Mouse (Mus musculus): ENCODE measurements at regions not wholly inside any gene's neighbourhood (a gene's known extent, or its start where the extent isn't known, plus 50 kb on each side); places are given as distances from the start of the nearest gene placed in this dataset.
A peak's percentile ranks its signal among the peaks of the same experiment; 100 is the strongest.
"Not testable (repeated sequence)": the region's sequence is repeated elsewhere in the genome, so short reads cannot be mapped to it uniquely, and the experiment has no call there.

DNA sequence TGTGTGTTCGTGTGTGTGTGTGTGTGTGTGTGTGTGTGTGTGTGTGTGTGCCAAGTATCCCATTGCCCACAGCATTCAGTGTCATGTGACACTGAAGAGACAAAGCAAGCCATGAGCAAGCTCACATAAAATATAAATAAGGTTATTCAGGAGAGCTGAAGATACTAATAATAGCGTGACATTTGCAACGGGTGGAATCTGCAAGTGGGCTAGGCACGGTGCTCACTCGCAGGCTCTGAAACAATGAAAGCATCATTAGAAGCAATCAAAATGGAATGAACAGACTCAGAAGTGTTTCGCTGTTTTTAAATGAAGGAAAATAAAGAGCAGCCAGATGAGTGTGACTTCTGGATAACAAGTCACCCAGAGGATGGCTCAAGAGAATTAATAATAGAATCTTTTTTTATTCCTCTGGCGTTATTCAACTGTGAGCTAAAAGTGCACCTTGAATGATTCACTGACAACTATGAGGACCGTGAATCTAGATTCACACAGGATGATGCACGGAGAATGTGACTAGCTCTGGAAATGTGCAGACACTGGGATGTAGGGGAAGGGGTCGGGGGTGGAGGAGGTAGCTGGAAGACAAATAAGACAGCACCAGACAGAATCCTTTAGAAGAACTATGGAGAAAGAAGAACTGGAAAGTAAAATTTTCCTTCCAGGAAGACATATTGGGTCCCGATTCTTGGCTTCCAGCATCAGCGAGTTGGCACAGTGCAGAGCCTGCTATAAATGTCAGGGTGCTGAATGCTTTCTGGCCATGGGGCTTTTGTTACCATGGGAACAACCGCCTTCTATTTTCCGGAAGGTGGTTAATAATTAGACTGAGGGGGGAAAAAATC lies 55.3 kb downstream of the Actbl2 start:
- ATAC-seq (replicated peaks in 1 of 2; ENCODE audit: insufficient read depth in 1 of 2, low FRiP score in 2 of 2, low TSS enrichment in 1 of 2, low read depth in 1 of 2, poor library complexity in 2 of 2, severe bottlenecking in 2 of 2), result no peak

- ATAC-seq (replicated peaks in 1 of 2; ENCODE audit: insufficient read depth in 1 of 2, low FRiP score in 2 of 2, low TSS enrichment in 1 of 2, low read depth in 1 of 2, poor library complexity in 2 of 2, severe bottlenecking in 2 of 2), result no peak
Observed at GRCm38 (mm10) chr13:111310693-111311045, 55.9 kb downstream of the Actbl2 start.

GRCm38 (mm10) chr13:111313506-111313905 lies 58.7 kb downstream of the Actbl2 start:
- ATAC-seq (replicated peaks in 1 of 2; ENCODE audit: insufficient read depth in 1 of 2, low FRiP score in 2 of 2, low TSS enrichment in 1 of 2, low read depth in 1 of 2, poor library complexity in 2 of 2, severe bottlenecking in 2 of 2), result not testable (repeated sequence)

DNA sequence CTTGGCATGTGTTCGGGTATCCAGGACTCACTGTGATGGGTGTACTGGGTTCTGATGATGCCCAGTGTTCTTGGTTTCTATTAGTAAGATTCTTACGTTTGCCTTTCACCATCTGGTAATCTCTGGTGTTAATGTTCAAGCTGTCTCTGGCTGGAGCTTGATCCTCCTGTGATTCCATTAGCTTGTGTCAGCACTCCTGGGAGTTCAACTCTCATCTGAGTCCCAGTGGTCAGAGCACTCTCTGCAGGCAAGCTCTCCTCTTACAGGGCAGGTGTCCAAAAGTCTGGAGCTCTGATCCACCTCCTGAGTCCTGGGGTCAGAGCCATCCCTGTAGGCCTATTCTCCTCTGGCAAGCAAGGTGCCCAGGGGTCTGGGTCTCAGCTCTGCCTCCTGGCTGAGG lies 63.1 kb downstream of the Actbl2 start:
- ATAC-seq (replicated peaks in 1 of 2; ENCODE audit: insufficient read depth in 1 of 2, low FRiP score in 2 of 2, low TSS enrichment in 1 of 2, low read depth in 1 of 2, poor library complexity in 2 of 2, severe bottlenecking in 2 of 2), result not testable (repeated sequence)

- no peak for ATAC-seq (replicated peaks in 1 of 2; ENCODE audit: insufficient read depth in 1 of 2, low FRiP score in 2 of 2, low TSS enrichment in 1 of 2, low read depth in 1 of 2, poor library complexity in 2 of 2, severe bottlenecking in 2 of 2)
Observed at GRCm38 (mm10) chr13:111323206-111323605, 68.4 kb downstream of the Actbl2 start.

DNA sequence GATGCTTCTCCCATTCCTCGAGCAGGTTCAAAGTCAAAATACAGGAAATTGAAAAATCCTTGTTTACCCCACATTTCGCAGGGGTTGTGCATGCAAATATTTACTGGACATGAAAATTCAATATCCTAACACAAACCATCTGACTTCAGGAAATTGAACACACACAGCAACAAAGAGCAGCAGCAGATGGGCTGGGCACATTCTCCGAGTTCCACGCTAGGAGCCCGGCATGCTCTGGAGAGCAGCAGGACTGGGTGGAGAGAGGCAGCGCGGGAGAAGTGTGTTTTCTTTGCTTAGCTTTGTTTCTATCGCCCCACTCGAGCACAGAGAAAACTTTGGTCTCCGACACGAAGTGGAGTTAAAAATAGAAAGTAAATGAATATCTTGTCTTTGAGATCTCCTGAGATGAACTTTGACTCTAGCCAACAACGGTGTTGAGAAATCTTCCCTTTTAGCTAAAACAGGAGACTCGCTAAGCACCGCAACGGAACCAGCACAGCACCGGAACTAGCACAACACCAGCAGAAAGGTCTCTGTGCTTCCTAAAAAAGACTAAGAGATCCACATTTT lies 71.4 kb downstream of the Actbl2 start:
- ATAC-seq (replicated peaks in 1 of 2; ENCODE audit: insufficient read depth in 1 of 2, low FRiP score in 2 of 2, low TSS enrichment in 1 of 2, low read depth in 1 of 2, poor library complexity in 2 of 2, severe bottlenecking in 2 of 2), result no peak

DNA sequence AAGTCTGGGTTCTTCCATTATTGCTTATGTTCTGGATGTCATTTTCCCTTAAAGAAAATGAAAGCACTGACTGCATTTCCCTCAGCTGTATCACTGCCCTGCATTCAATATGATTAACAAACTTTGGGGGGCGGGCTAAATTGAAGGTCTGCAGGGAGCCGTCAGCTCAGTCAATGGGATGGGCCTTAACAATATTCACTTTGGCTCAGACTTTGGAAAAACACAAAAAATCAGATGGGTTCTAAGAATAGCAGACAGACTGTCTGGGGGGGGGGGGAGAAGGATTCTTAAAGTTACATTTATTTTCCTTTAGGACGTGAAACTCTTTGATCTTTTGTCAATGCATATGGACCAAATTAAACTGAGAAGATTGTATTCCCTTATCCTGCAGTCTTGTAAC lies 78.2 kb downstream of the Actbl2 start:
- ATAC-seq (replicated peaks in 1 of 2; ENCODE audit: insufficient read depth in 1 of 2, low FRiP score in 2 of 2, low TSS enrichment in 1 of 2, low read depth in 1 of 2, poor library complexity in 2 of 2, severe bottlenecking in 2 of 2), result no peak

- ATAC-seq (replicated peaks in 1 of 2; ENCODE audit: insufficient read depth in 1 of 2, low FRiP score in 2 of 2, low TSS enrichment in 1 of 2, low read depth in 1 of 2, poor library complexity in 2 of 2, severe bottlenecking in 2 of 2), result no peak
Observed at GRCm38 (mm10) chr13:111333851-111334250, 79.0 kb downstream of the Actbl2 start.

- no peak for ATAC-seq (replicated peaks in 1 of 2; ENCODE audit: insufficient read depth in 1 of 2, low FRiP score in 2 of 2, low TSS enrichment in 1 of 2, low read depth in 1 of 2, poor library complexity in 2 of 2, severe bottlenecking in 2 of 2)
Observed at GRCm38 (mm10) chr13:111334258-111335052, 79.6 kb downstream of the Actbl2 start.

GRCm38 (mm10) chr13:111344981-111345380 lies 90.2 kb downstream of the Actbl2 start:
- no peak for ATAC-seq (replicated peaks in 1 of 2; ENCODE audit: insufficient read depth in 1 of 2, low FRiP score in 2 of 2, low TSS enrichment in 1 of 2, low read depth in 1 of 2, poor library complexity in 2 of 2, severe bottlenecking in 2 of 2)

- ATAC-seq (replicated peaks in 1 of 2; ENCODE audit: insufficient read depth in 1 of 2, low FRiP score in 2 of 2, low TSS enrichment in 1 of 2, low read depth in 1 of 2, poor library complexity in 2 of 2, severe bottlenecking in 2 of 2), result peak; percentile 89 to 93
Observed at GRCm38 (mm10) chr13:111345486-111346440, 91.0 kb downstream of the Actbl2 start.

GRCm38 (mm10) chr13:111356520-111357456 lies 102.0 kb downstream of the Actbl2 start:
- ATAC-seq (replicated peaks in 1 of 2; ENCODE audit: insufficient read depth in 1 of 2, low FRiP score in 2 of 2, low TSS enrichment in 1 of 2, low read depth in 1 of 2, poor library complexity in 2 of 2, severe bottlenecking in 2 of 2), result no peak

GRCm38 (mm10) chr13:111361456-111361855 lies 106.6 kb downstream of the Actbl2 start:
- no peak for ATAC-seq (replicated peaks in 1 of 2; ENCODE audit: insufficient read depth in 1 of 2, low FRiP score in 2 of 2, low TSS enrichment in 1 of 2, low read depth in 1 of 2, poor library complexity in 2 of 2, severe bottlenecking in 2 of 2)

DNA sequence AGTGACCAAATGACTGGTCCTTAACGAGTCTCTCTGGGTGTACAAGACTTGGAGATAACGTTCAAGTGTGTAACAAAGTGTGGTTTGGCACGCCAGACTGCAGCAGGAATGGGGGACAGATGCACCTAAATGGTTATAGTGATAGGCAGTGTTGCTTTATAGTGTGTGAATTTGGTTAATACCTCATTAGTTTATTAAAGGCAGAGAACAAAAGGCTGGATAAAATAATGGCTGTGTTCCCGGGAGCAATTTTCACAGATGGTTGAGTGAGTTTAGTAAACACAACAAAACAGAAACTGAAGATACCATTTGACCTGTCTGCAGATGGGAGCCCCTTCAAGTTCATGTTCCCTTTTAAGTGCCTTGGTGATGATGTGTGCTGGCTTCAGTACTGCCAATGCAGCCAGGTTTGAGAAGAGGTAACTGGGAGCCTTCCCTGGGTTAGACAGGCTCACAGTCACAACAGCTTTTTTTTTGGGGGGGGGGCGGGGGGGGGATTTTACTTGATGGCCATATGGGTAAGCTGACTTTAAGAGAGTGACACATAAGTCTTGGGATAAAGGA lies 108.4 kb downstream of the Actbl2 start:
- no peak for ATAC-seq (replicated peaks in 1 of 2; ENCODE audit: insufficient read depth in 1 of 2, low FRiP score in 2 of 2, low TSS enrichment in 1 of 2, low read depth in 1 of 2, poor library complexity in 2 of 2, severe bottlenecking in 2 of 2)

- no peak for ATAC-seq (replicated peaks in 1 of 2; ENCODE audit: insufficient read depth in 1 of 2, low FRiP score in 2 of 2, low TSS enrichment in 1 of 2, low read depth in 1 of 2, poor library complexity in 2 of 2, severe bottlenecking in 2 of 2)
Observed at GRCm38 (mm10) chr13:111366871-111367270, 112.1 kb downstream of the Actbl2 start.

DNA sequence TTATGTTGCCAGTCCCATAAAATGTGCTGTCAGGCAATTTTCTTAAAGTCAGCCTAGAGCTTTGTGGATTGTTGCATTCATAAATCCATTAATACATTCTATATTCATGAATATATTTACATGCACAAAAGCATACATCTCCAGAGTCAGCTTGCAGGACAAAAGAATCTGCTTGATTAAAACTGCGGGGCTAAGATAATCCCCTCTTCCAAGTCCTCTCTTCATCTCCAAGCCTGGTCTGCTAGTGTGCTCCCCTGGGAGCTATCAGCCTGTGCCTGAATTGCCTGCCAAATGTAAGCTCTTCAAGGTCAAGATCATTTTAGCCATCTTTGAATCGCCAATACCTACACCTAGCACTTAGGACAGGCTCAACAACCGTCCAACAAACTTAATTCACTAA lies 112.8 kb downstream of the Actbl2 start:
- no peak for ATAC-seq (replicated peaks in 1 of 2; ENCODE audit: insufficient read depth in 1 of 2, low FRiP score in 2 of 2, low TSS enrichment in 1 of 2, low read depth in 1 of 2, poor library complexity in 2 of 2, severe bottlenecking in 2 of 2)
